Comparison of ENCODE assay signal across 19 mouse cellular contexts in genomic region chr8:115823673-115824477, GRCm38 (mm10).
DNase-seq lines count a peak whose midpoint lies in the region; ATAC-seq lines count a peak whose summit lies in the region.
"Had no signal": no experiment of that assay in that cellular context is flagged by ENCODE, and none has a peak within 500 bp of the region (broad histone marks: within the 10 kb centered on the region; RNA-seq: fewer than 3 reads in every experiment).

No protein-coding gene starts in this region.

- peak; percentile 19 for DNase-seq in heart, adult 11 months
- DNase-seq in heart, postnatal 4 days, result no peak
- DNase-seq in lung, postnatal 14 days, result no peak
- DNase-seq in embryonic facial prominence, embryonic 14.5 days (ENCODE audit: low spot score), result peak; percentile 81
- peak; percentile 19 for DNase-seq in yolk sac, embryonic 10.5 days (ENCODE audit: low spot score)
- no peak for DNase-seq in ovary, postnatal 14 days (ENCODE audit: low spot score)
- DNase-seq in layer of hippocampus, postnatal 25 days (ENCODE audit: extremely low spot score in 1 of 2, low spot score in 1 of 2), result no peak
- DNase-seq: adrenal gland, adult 2 months; B cell, adult 2 months; cerebellum, adult 11-12 months; gastrocnemius, postnatal 25 days; thymus, postnatal 25 days had no signal

- 59% methylated on average over 8 of the region's 8 CpGs for WGBS in lung, embryonic 16.5 days
- 32% methylated on average over 8 of the region's 8 CpGs for WGBS in embryonic facial prominence, embryonic 14.5 days

- no peaks in the 10 kb centered on the region for H3K9me3 ChIP-seq in lung, embryonic 16.5 days (ENCODE audit: control insufficient read depth, low read length)
- H3K9me3 ChIP-seq in embryonic facial prominence, embryonic 14.5 days (ENCODE audit: control insufficient read depth, low read length), result no peaks in the 10 kb centered on the region
- H3K9me3 ChIP-seq: heart, embryonic 12.5 days; limb, embryonic 15.5 days; lung, embryonic 15.5 days; midbrain, embryonic 12.5 days had no signal

- H3K4me3 ChIP-seq in lung, embryonic 16.5 days (ENCODE audit: low read length), result no peak overlapping the region
- H3K4me3 ChIP-seq in embryonic facial prominence, embryonic 14.5 days (ENCODE audit: low read depth, low read length), result no peak overlapping the region
- H3K4me3 ChIP-seq: heart, embryonic 12.5 days; left cerebral cortex, adult 2 months; limb, embryonic 15.5 days; lung, embryonic 15.5 days; midbrain, embryonic 12.5 days had no signal

- H3K9ac ChIP-seq in lung, embryonic 16.5 days (ENCODE audit: low read length), result no peak overlapping the region
- no peak overlapping the region for H3K9ac ChIP-seq in embryonic facial prominence, embryonic 14.5 days (ENCODE audit: low read depth, low read length)
- H3K9ac ChIP-seq: heart, embryonic 12.5 days; limb, embryonic 15.5 days; lung, embryonic 15.5 days; midbrain, embryonic 12.5 days had no signal

- no peaks in the 10 kb centered on the region for H3K27me3 ChIP-seq in lung, embryonic 16.5 days (ENCODE audit: control insufficient read depth, insufficient read depth, low read depth, low read length)
- no peaks in the 10 kb centered on the region for H3K27me3 ChIP-seq in embryonic facial prominence, embryonic 14.5 days (replicated peaks; ENCODE audit: control insufficient read depth, insufficient read depth, low read length)
- H3K27me3 ChIP-seq: heart, embryonic 12.5 days; limb, embryonic 15.5 days; lung, embryonic 15.5 days; midbrain, embryonic 12.5 days had no signal

- ATAC-seq in lung, embryonic 16.5 days (ENCODE audit: low read depth), result peak; percentile 62; the same call in 1 of the 2 replicates
- ATAC-seq in embryonic facial prominence, embryonic 14.5 days (ENCODE audit: low read depth), result no peak; the same call in 1 of the 2 replicates

- H3K27ac ChIP-seq in lung, embryonic 16.5 days (ENCODE audit: low read length), result no peak overlapping the region
- H3K27ac ChIP-seq in embryonic facial prominence, embryonic 14.5 days (replicated peaks; ENCODE audit: low read depth, low read length), result peak overlapping the region; percentile 21; the same call in 1 of the 2 replicates
- H3K27ac ChIP-seq: left cerebral cortex, adult 2 months; limb, embryonic 15.5 days; lung, embryonic 15.5 days; midbrain, embryonic 12.5 days; stomach, postnatal 0 days had no signal

- peaks cover 2% of the 10 kb centered on the region; the same call in 1 of the 2 replicates for H3K4me1 ChIP-seq in lung, embryonic 16.5 days (replicated peaks; ENCODE audit: control insufficient read depth, insufficient read depth, low read length)
- H3K4me1 ChIP-seq in embryonic facial prominence, embryonic 14.5 days (ENCODE audit: control insufficient read depth, insufficient read depth, low read length), result peaks cover 18% of the 10 kb centered on the region
- H3K4me1 ChIP-seq: midbrain, embryonic 12.5 days had no signal

- no peak overlapping the region for H3K4me2 ChIP-seq in lung, embryonic 16.5 days (ENCODE audit: low read depth, low read length)
- H3K4me2 ChIP-seq in embryonic facial prominence, embryonic 14.5 days (ENCODE audit: low read depth, low read length), result no peak overlapping the region
- H3K4me2 ChIP-seq: heart, embryonic 12.5 days; limb, embryonic 15.5 days; lung, embryonic 15.5 days; midbrain, embryonic 12.5 days had no signal

- no peaks in the 10 kb centered on the region for H3K36me3 ChIP-seq in lung, embryonic 16.5 days (ENCODE audit: control insufficient read depth, insufficient read depth, low read length)
- no peaks in the 10 kb centered on the region for H3K36me3 ChIP-seq in embryonic facial prominence, embryonic 14.5 days (ENCODE audit: control insufficient read depth, insufficient read depth, low read length)
- H3K36me3 ChIP-seq: heart, embryonic 12.5 days; limb, embryonic 15.5 days; lung, embryonic 15.5 days; midbrain, embryonic 12.5 days had no signal

Comparison
In these comparisons a context has a peak if more than half of its experiments do, and no peak if none do; other contexts are left out.
1. DNase-seq: peak in heart, adult 11 months (single experiment), embryonic facial prominence, embryonic 14.5 days (single experiment) and yolk sac, embryonic 10.5 days (single experiment); none in heart, postnatal 4 days (single experiment), lung, postnatal 14 days (single experiment), ovary, postnatal 14 days (single experiment) and layer of hippocampus, postnatal 25 days (0 of 2).